ENCODE assay signal across 8 mouse cellular contexts in genomic region chr16:3976251-3976671, GRCm38 (mm10). TPM values are rescaled to one million over a fixed set of nuclear protein-coding genes. Genes with fewer than 3 reads are reported as not detected.
DNase-seq lines count a peak whose midpoint lies in the region; ATAC-seq and TF ChIP-seq lines count a peak whose summit lies in the region.

Gene Nlrc3, minus strand, starts transcription at chr16:3976632.

- DNase-seq in forebrain, embryonic 11.5 days (ENCODE audit: low spot score), result no peak
- DNase-seq in CD4-positive, CD25-positive, alpha-beta regulatory T cell, adult 2 months (ENCODE audit: low read depth, low spot score), result peak; percentile 71
- peak; percentile 32 for DNase-seq in kidney, adult 11 months
- peak; percentile 11 for DNase-seq in lung, postnatal 36 days
- DNase-seq in left cerebral cortex, adult 2 months (ENCODE audit: extremely low spot score in 1 of 2, low spot score in 2 of 2), result no peak
- DNase-seq in frontal cortex, adult 2 months (ENCODE audit: extremely low spot score in 1 of 2, low spot score in 1 of 2), result no peak
- DNase-seq in layer of hippocampus, adult 18-20 months (ENCODE audit: low spot score in 2 of 2), result no peak

- H3K4me1 ChIP-seq in forebrain, embryonic 13.5 days, result no peaks in the 10 kb centered on the region
- H3K4me1 ChIP-seq in forebrain, embryonic 11.5 days (replicated peaks; ENCODE audit: control insufficient read depth, insufficient read depth, low read length), result no peaks in the 10 kb centered on the region

- peaks cover 40% of the 10 kb centered on the region for H3K36me3 ChIP-seq in forebrain, embryonic 13.5 days (ENCODE audit: poor library complexity, severe bottlenecking)
- peaks cover 8% of the 10 kb centered on the region; the same call in 1 of the 2 replicates for H3K36me3 ChIP-seq in forebrain, embryonic 11.5 days (ENCODE audit: control insufficient read depth, insufficient read depth, low read length)

- intact Hi-C loops in left cerebral cortex, adult 2 months (cut with DNase I), result no loop called here

- no peak within 1 kb of the TSS for H3K27ac ChIP-seq in forebrain, embryonic 13.5 days
- H3K27ac ChIP-seq in forebrain, embryonic 11.5 days (ENCODE audit: low read depth, low read length), result no peak within 1 kb of the TSS
- no peak within 1 kb of the TSS for H3K27ac ChIP-seq in left cerebral cortex, adult 2 months

- H3K9me3 ChIP-seq in forebrain, embryonic 13.5 days (replicated peaks), result no peaks in the 10 kb centered on the region
- H3K9me3 ChIP-seq in forebrain, embryonic 11.5 days (ENCODE audit: control insufficient read depth, low read length), result no peaks in the 10 kb centered on the region

- H3K4me2 ChIP-seq in forebrain, embryonic 13.5 days, result no peak within 1 kb of the TSS
- H3K4me2 ChIP-seq in forebrain, embryonic 11.5 days (ENCODE audit: low read depth, low read length, severe bottlenecking), result no peak within 1 kb of the TSS

- H3K4me3 ChIP-seq in forebrain, embryonic 13.5 days, result no peak within 1 kb of the TSS
- no peak within 1 kb of the TSS for H3K4me3 ChIP-seq in forebrain, embryonic 11.5 days (ENCODE audit: low read depth, low read length)
- no peak within 1 kb of the TSS for H3K4me3 ChIP-seq in left cerebral cortex, adult 2 months

- TF ChIP-seq CTCF in left cerebral cortex, adult 2 months (IDR thresholded peaks at IDR 0.05), result no peak

- peak; percentile 21; the same call in 1 of the 2 replicates for ATAC-seq in forebrain, embryonic 13.5 days
- ATAC-seq in forebrain, embryonic 11.5 days (replicated peaks; ENCODE audit: low FRiP score), result no peak

- H3K9ac ChIP-seq in forebrain, embryonic 13.5 days, result no peak within 1 kb of the TSS
- H3K9ac ChIP-seq in forebrain, embryonic 11.5 days (ENCODE audit: low read length), result no peak within 1 kb of the TSS

- WGBS in forebrain, embryonic 13.5 days, result 89% methylated on average over 4 of the region's 4 CpGs
- WGBS in forebrain, embryonic 11.5 days, result 73% methylated on average over 4 of the region's 4 CpGs

- no peaks in the 10 kb centered on the region for H3K27me3 ChIP-seq in forebrain, embryonic 13.5 days
- H3K27me3 ChIP-seq in forebrain, embryonic 11.5 days (ENCODE audit: control insufficient read depth, insufficient read depth, low read length), result no peaks in the 10 kb centered on the region

RNA-seq across cellular contexts. Expression of gene Nlrc3, which starts in this region (rescaled TPM):
- polyA plus RNA-seq in forebrain, embryonic 13.5 days (2015; fragmentation: Nextera tagmentation; extraction: Ambion mirVana), result 0.78 and 0.81 TPM in 2 replicates
- 0.71 and 0.99 TPM in 2 replicates for polyA plus RNA-seq in forebrain, embryonic 11.5 days (2014; fragmentation: Nextera tagmentation; extraction: Ambion mirVana)
- total RNA-seq in left cerebral cortex, adult 2 months (2021), result 1 to 10 TPM; 2.5 to 2.8 TPM
- polyA plus RNA-seq in frontal cortex, adult 2 months (2012; rRNA removed), result 2.5 and 2.6 TPM in 2 replicates
- 1 to 10 TPM; 1.6 to 1.8 TPM for total RNA-seq in layer of hippocampus, adult 18-20 months (2021)

Comparison
In these comparisons a context has a peak if more than half of its experiments do, and no peak if none do; other contexts are left out.
1. Peak in ATAC-seq in forebrain, embryonic 13.5 days; RNA of the gene not detected or under 1 TPM.
2. DNase-seq: peak in CD4-positive, CD25-positive, alpha-beta regulatory T cell, adult 2 months (single experiment), kidney, adult 11 months (single experiment) and lung, postnatal 36 days (single experiment); none in forebrain, embryonic 11.5 days (single experiment), left cerebral cortex, adult 2 months (0 of 2), frontal cortex, adult 2 months (0 of 2) and layer of hippocampus, adult 18-20 months (0 of 2).